Mouse (Mus musculus): ENCODE data around the gene Ears2.
"Not testable (repeated sequence)": the region's sequence is repeated elsewhere in the genome, so short reads cannot be mapped to it uniquely, and the experiment has no call there.

Ears2 gene

DNA sequence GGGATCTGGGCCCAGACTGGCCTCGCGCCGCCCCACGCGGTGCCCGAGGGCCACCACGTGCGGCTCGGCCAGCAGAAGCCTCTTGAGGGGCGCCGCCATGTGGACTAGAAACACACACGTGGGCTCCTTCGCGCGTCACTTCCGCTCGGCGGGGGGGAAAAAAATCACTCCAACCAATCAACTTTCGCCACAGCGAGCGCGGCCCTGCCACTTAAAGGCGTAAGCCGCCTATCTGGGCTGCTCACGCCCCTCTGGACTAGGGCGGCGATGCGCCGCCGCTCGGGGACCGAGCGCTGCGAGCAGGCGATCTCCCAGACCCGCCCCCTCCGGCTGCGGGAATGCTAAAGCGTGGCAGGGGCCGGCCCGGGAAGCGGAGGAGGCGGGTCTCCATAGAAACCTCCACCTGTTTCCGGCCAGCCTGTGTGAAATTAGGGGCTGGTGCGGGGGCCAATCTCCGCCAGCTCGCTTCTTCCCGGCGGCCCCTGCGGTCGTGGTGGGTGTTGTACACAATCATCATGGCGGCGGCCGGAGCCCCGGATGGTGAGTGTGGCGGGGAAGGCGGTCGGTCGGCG, at the start of gene Ears2, which contains the start of gene Ubfd1:
Ears2 (minus strand) TSS at position 319 of the 572 bp plus-strand sequence.
Ubfd1 (plus strand) TSS at position 231 of the 572 bp plus-strand sequence.
- DNase-seq (ENCODE audit: low spot score), result peak; percentile 93

DNA sequence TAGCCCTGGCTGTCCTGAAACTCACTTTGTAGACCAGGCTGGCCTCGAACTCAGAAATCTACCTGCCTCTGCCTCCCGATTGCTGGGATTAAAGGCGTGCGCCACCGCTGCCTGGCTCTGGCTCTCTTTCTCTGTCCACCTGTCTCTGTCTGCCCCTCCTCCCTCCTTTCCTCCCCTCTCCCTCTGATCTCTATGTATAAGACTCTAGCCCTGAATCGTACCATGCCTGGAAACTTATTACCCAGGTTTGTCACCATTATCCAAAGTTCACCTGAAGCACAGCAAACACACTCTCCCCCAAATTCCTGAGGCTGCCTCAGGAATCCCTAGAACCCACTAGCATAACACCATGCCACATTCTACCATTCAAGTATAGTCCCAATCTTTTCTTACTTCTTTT, 41.1 kb upstream of the Ears2 start:
- DNase-seq (ENCODE audit: low spot score), result no peak

GRCm38 (mm10) chr7:122101747-122102244, 34.7 kb upstream of the Ears2 start, which contains the start of gene Ndufab1:
Gene Ndufab1 (minus strand): TSS chr7:122101886.
- DNase-seq (ENCODE audit: low spot score), result peak; percentile 79

DNA sequence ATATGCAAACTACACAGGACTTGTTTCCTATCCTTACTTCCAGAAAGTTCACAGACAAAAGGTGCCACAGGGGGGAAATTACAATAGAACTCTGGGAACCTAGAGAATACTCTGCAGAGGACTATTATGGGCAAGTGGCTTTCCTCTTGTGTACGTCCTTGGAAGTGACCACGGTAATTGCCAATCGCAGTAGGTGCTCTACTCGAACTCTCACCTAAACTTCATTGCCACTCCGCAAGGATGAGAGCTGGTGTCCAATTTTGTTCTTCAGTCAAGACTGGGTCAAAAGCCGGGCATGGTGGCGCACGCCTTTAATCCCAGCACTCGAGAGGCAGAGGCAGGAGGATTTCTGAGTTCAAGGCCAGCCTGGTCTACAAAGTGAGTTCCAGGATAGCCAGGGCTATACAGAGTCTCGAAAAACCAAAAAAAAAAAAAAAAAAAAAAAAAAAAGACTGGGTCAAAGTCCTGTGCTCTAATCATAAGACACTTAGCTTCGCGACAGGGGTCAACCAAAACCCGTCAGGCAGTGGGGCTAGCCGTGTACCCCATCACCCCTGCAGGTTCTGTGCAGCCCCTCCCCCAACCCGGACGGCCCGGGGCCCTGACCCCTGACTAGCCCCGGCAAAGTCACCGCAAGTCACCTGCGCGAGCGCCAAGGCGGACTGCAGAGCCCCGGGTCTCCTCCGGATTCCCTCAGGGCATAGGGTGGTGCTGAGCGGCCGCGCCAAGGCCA, 34.1 kb upstream of the Ears2 start:
- DNase-seq (ENCODE audit: low spot score), result not testable (repeated sequence)

- no peak for DNase-seq (ENCODE audit: low spot score)
Measured at GRCm38 (mm10) chr7:122099222-122099621, 32.2 kb upstream of the Ears2 start.

DNA sequence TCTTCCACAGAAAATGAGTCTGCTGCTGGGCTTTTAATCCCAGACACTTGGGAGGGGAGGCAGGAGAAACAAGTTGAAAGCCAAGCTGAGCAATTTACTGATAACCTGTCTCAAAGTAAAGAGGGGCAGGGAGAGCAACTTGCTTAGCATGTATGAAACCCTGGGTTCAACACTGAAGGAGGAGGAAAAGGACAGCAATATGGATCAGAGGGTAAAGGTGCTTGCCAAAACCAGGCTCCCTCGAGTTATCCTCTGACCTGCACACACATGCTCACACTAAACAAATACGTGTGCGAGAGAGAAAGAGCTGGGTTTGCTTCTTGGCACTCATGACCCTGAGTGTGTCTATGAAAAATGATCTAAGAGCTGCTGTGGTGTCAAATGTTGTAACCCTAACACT, 30.9 kb upstream of the Ears2 start:
- DNase-seq (ENCODE audit: low spot score), result no peak

- no peak for DNase-seq (ENCODE audit: low spot score)
Measured at GRCm38 (mm10) chr7:122094564-122095330, 27.7 kb upstream of the Ears2 start.

GRCm38 (mm10) chr7:122087195-122087982, 20.3 kb upstream of the Ears2 start:
- no peak for DNase-seq (ENCODE audit: low spot score)

GRCm38 (mm10) chr7:122081071-122081470, 14.0 kb upstream of the Ears2 start:
- DNase-seq (ENCODE audit: low spot score), result no peak

DNA sequence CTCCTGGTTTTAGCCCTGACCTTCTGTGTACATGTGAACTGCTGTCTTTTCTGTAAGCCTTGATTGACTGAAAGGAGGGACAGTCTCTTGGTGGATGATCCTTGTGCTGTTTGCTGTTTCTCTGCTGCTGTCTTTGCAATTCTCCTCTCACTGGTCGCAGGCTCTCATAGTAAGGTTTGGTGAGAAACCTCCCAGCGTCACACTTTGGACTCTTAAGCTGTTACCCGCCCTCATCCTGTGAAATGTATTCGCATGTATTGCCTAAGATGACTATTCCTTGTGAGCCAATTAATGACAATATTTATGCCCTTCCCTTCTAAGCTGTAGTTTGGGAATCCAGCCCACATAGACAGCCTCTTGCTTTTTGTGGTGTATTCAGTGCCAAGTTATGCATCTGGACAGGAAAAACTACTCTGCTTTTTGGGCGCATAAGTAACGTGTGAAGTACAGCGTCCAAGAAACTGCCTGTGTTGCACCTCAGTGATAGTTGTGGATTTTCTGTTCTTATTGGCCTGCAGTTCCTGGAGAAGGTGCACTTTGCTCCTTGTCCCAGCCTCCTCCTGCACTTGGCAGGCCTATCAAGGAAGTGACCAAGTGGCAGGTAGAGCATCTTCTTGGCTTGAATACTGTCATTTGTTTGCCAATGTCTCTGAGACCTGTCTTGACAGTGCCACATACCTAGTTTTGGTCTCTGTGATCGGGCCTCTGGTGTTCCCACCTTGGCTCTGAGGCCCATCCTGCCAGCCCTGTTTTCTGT, 12.9 kb upstream of the Ears2 start:
- DNase-seq (ENCODE audit: low spot score), result no peak

GRCm38 (mm10) chr7:122074374-122074773, 7.3 kb upstream of the Ears2 start:
- DNase-seq (ENCODE audit: low spot score), result no peak

- DNase-seq (ENCODE audit: low spot score), result no peak
Measured at GRCm38 (mm10) chr7:122067517-122068381, 686 bp upstream of the Ears2 start.

DNA sequence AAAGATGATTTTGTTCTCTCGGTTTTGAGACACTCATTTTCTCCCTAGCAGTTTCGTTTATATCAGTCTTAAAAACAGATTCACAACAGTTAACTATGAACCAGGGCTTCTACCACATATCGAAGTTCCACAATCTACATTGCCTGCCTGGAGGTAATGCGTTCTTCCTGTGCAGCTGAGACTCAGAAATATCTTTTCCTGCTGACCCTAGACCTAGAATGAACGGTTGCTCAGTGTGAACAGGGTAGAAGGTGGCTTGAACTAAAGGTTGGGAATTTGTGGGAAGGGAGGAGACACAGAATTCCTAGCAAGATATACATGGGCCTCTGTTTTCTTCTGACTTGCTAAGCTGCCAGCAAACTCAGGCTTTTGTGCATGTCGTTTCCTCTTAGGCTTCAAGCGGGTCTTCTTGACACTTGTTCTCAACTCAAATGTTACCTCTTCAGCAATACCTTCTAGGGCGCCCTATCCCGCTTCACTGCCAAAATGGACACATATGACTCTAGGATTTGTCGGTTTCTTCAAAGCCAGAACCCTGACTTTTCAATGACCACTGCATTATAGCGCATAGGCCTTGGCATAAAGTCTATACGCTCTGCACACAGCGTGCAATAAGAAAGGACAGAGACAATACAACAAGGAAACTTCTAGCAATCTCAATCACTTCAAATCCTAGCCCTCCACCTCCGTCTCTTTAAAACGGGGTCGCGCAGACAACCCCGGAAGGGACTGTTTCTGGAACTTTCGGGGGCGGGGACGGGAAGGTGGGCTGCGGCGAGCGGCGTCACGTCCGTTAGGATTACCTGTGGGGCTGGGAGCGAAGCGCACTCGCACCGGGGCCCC, 740 bp downstream of the Ears2 start:
- no peak for DNase-seq (ENCODE audit: low spot score)

DNA sequence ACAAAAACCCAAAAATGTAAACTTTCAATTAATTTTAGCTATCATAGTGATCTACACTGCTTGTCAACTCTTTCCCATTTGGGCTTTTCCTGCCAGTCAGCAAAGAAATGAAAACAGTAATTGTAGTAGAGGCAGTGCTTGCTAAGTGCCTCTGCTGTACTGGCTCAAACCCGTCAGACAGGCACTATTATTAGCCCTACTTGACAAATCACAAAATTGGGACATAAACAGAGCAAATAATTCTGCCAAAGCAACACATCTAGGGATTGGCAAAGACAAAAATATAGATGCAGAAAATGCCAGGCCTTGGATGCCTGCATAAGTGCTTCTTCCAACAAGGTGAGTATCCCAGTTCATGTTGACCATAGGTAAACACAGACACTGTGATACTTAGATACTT, 1.4 kb downstream of the Ears2 start:
- DNase-seq (ENCODE audit: low spot score), result no peak

DNA sequence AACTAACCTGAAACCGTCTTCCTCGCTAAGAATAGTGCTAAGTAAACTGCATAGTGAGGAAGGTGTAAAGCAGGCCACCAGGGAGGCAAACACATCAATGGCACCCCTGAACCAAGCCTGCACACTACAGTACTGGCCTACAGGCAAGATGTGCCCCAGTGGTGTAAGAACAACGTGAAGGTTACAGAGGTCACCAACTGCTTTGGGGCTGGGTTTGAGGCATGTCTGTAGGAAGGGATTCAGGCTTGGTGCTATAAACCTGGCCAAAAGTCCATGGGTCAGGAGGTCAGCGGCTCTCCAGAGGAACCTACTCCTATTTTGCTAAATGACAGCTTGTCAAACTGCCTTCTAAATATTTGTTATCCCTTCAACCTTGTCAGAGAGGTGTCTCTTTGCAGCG, 10.4 kb downstream of the Ears2 start:
- DNase-seq (ENCODE audit: low spot score), result no peak

- DNase-seq (ENCODE audit: low spot score), result no peak
Measured at GRCm38 (mm10) chr7:122050834-122051233, 16.2 kb downstream of the Ears2 start.

DNA sequence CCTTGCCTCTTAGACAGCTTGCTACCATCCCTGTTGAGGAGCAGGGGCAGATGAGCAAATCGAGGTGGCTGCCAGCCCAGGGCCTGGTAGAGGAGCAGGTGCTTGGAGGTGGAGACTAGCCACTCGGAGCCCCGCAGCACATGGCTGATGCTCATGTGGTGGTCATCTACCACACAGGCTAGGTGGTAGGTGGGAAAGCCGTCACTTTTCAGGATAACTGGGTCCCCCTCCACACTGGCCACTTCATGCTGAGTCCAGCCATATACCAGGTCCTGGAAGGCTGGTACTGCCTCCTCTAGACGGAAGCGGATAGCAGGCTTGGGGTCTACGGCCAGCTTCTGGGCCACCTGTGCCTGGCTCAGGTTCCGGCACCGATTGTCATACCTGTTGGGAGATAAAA, 18.9 kb downstream of the Ears2 start:
- DNase-seq (ENCODE audit: low spot score), result no peak

DNA sequence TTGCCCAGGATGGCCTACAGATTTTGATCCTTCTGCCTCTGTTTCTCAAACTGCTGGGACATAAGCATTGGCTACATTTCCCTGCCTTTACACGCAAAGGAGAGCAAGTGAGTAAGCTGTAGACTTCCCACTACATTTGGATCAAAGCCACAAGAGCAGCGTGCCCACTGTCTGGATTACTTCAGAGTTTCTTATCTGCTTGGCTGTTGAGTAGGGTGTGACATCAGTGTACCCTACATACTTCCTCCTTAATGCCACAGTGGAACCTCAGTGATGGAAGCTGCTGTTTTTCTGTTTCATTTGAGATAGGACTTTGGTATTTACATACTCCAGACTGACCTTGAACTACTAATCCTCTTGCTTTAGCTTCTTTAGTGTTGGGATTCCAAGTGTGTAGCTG, 20.2 kb downstream of the Ears2 start:
- no peak for DNase-seq (ENCODE audit: low spot score)

- DNase-seq (ENCODE audit: low spot score), result no peak
Measured at GRCm38 (mm10) chr7:122045711-122046110, 21.4 kb downstream of the Ears2 start.
